Mouse (Mus musculus): ENCODE measurements around the gene Abcb9. TPM values are rescaled to one million over a fixed set of nuclear protein-coding genes. Genes with fewer than 3 reads are reported as not detected.

The Abcb9 gene
- polyA plus RNA-seq, 1 experiment, result 0.90 TPM

GRCm38 (mm10) chr5:124016291-124016821, 79.2 kb downstream of the Abcb9 start:
- H3K36me3 ChIP-seq (ENCODE audit: control insufficient read depth, insufficient read depth), result no peaks in the 10 kb centered on the region
- TF ChIP-seq E2F4 (IDR thresholded peaks at IDR 0.05; ENCODE audit: insufficient read depth) (no peak), TCF3 (IDR thresholded peaks at IDR 0.05; ENCODE audit: insufficient read length, low read depth) (no peak), REST (IDR thresholded peaks at IDR 0.05; ENCODE audit: insufficient read depth, insufficient read length) (no peak), CEBPB (IDR thresholded peaks at IDR 0.05; ENCODE audit: insufficient read depth, poor library complexity, severe bottlenecking) (no peak), SRF (IDR thresholded peaks at IDR 0.05; ENCODE audit: control insufficient read depth, insufficient read length, low read depth) (no peak), MYOD1 (IDR thresholded peaks at IDR 0.05; ENCODE audit: control insufficient read depth in 1 of 3, insufficient read length in 2 of 3, low read depth in 2 of 3) (no peak), POLR2AphosphoS2 (IDR thresholded peaks at IDR 0.05; ENCODE audit: insufficient read length, low read depth) (no peak), TCF12 (IDR thresholded peaks at IDR 0.05; ENCODE audit: insufficient read depth, poor library complexity, severe bottlenecking) (no peak), USF1 (IDR thresholded peaks at IDR 0.05; ENCODE audit: low read depth) (no peak), MYOG (IDR thresholded peaks at IDR 0.05; ENCODE audit: control insufficient read depth in 1 of 3, insufficient read depth in 1 of 3, insufficient read length in 2 of 3, low read depth in 2 of 3) (no peak), POLR2A (IDR thresholded peaks at IDR 0.05; ENCODE audit: insufficient read length, low read depth) (no peak), MAX (IDR thresholded peaks at IDR 0.05; ENCODE audit: low read depth) (no peak)
- no peak overlapping the region for H3K4me2 ChIP-seq (ENCODE audit: low read depth)
- peaks cover 91% of the 10 kb centered on the region for H3K79me2 ChIP-seq (ENCODE audit: control insufficient read depth, insufficient read depth)
- no peak overlapping the region for H3ac ChIP-seq (ENCODE audit: control insufficient read depth, insufficient read length)
- H3K4me3 ChIP-seq, result no peak overlapping the region
- no peaks in the 10 kb centered on the region for H3K27me3 ChIP-seq (ENCODE audit: control insufficient read depth, insufficient read depth, insufficient read length)

DNA sequence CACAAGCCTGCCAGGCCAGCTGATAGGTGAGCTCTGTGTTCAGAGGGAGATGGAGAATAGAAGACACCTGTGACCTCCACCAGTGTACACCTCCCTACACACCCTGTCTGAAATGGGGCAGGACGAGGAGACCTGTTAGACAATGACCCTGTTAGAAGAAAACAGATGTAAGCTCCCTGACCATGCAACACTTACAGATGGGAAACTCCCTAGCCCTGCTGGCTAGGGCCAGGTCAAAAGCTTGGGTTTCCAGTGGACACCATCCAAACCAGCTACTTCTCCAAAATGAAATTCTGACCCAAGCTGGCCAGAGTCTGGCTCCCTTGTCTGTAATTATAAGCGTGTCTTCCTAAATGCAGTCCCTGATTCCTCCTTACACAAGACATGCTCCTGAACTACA, 79.9 kb downstream of the Abcb9 start:
- Histone ChIP-seq H3K79me2 (ENCODE audit: control insufficient read depth, insufficient read depth) (peaks cover 84% of the 10 kb centered on the region), H3K27me3 (ENCODE audit: control insufficient read depth, insufficient read depth, insufficient read length) (no peaks in the 10 kb centered on the region), H3ac (ENCODE audit: control insufficient read depth, insufficient read length) (no peak overlapping the region), H3K36me3 (ENCODE audit: control insufficient read depth, insufficient read depth) (no peaks in the 10 kb centered on the region), H3K4me2 (ENCODE audit: low read depth) (no peak overlapping the region), H3K4me3 (no peak overlapping the region)
- TF ChIP-seq MAX (IDR thresholded peaks at IDR 0.05; ENCODE audit: low read depth) (no peak), TCF3 (IDR thresholded peaks at IDR 0.05; ENCODE audit: insufficient read length, low read depth) (no peak), REST (IDR thresholded peaks at IDR 0.05; ENCODE audit: insufficient read depth, insufficient read length) (no peak)

GRCm38 (mm10) chr5:124014791-124015251, 80.8 kb downstream of the Abcb9 start:
- Histone ChIP-seq H3K4me2 (ENCODE audit: low read depth) (no peak overlapping the region), H3K4me3 (no peak overlapping the region), H3K79me2 (ENCODE audit: control insufficient read depth, insufficient read depth) (peaks cover 75% of the 10 kb centered on the region)

GRCm38 (mm10) chr5:124014180-124014579, 81.4 kb downstream of the Abcb9 start:
- peaks cover 69% of the 10 kb centered on the region for H3K79me2 ChIP-seq (ENCODE audit: control insufficient read depth, insufficient read depth)
- peaks cover 10% of the 10 kb centered on the region for H3K36me3 ChIP-seq (ENCODE audit: control insufficient read depth, insufficient read depth)
- TF ChIP-seq POLR2A (IDR thresholded peaks at IDR 0.05; ENCODE audit: insufficient read length, low read depth), result no peak
- TF ChIP-seq MAX (IDR thresholded peaks at IDR 0.05; ENCODE audit: low read depth), result no peak
- no peak for TF ChIP-seq E2F4 (IDR thresholded peaks at IDR 0.05; ENCODE audit: insufficient read depth)
- no peak for TF ChIP-seq TCF12 (IDR thresholded peaks at IDR 0.05; ENCODE audit: insufficient read depth, poor library complexity, severe bottlenecking)
- TF ChIP-seq TCF3 (IDR thresholded peaks at IDR 0.05; ENCODE audit: insufficient read length, low read depth), result no peak
- TF ChIP-seq POLR2AphosphoS2 (IDR thresholded peaks at IDR 0.05; ENCODE audit: insufficient read length, low read depth), result no peak
- no peak for TF ChIP-seq REST (IDR thresholded peaks at IDR 0.05; ENCODE audit: insufficient read depth, insufficient read length)
- TF ChIP-seq CEBPB (IDR thresholded peaks at IDR 0.05; ENCODE audit: insufficient read depth, poor library complexity, severe bottlenecking), result no peak
- TF ChIP-seq USF1 (IDR thresholded peaks at IDR 0.05; ENCODE audit: low read depth), result no peak
- no peak for TF ChIP-seq MYOG (IDR thresholded peaks at IDR 0.05; ENCODE audit: control insufficient read depth in 1 of 3, insufficient read depth in 1 of 3, insufficient read length in 2 of 3, low read depth in 2 of 3)
- TF ChIP-seq SRF (IDR thresholded peaks at IDR 0.05; ENCODE audit: control insufficient read depth, insufficient read length, low read depth), result no peak
- H3K27me3 ChIP-seq (ENCODE audit: control insufficient read depth, insufficient read depth, insufficient read length), result no peaks in the 10 kb centered on the region
- no peak overlapping the region for H3ac ChIP-seq (ENCODE audit: control insufficient read depth, insufficient read length)
- H3K4me3 ChIP-seq, result no peak overlapping the region
- H3K4me2 ChIP-seq (ENCODE audit: low read depth), result no peak overlapping the region

More at GRCm38 (mm10) chr5:124014791-124015251, 80.8 kb downstream of the Abcb9 start:
- Histone ChIP-seq H3ac (ENCODE audit: control insufficient read depth, insufficient read length) (no peak overlapping the region), H3K36me3 (ENCODE audit: control insufficient read depth, insufficient read depth) (peaks cover 7% of the 10 kb centered on the region), H3K27me3 (ENCODE audit: control insufficient read depth, insufficient read depth, insufficient read length) (no peaks in the 10 kb centered on the region)
- TF ChIP-seq SRF (IDR thresholded peaks at IDR 0.05; ENCODE audit: control insufficient read depth, insufficient read length, low read depth) (no peak), MYOD1 (IDR thresholded peaks at IDR 0.05; ENCODE audit: control insufficient read depth in 1 of 3, insufficient read length in 2 of 3, low read depth in 2 of 3) (no peak)

GRCm38 (mm10) chr5:124013747-124014146, 81.9 kb downstream of the Abcb9 start:
- Histone ChIP-seq H3K4me2 (ENCODE audit: low read depth) (no peak overlapping the region), H3K27me3 (ENCODE audit: control insufficient read depth, insufficient read depth, insufficient read length) (no peaks in the 10 kb centered on the region), H3ac (ENCODE audit: control insufficient read depth, insufficient read length) (no peak overlapping the region), H3K79me2 (ENCODE audit: control insufficient read depth, insufficient read depth) (peaks cover 65% of the 10 kb centered on the region), H3K36me3 (ENCODE audit: control insufficient read depth, insufficient read depth) (peaks cover 10% of the 10 kb centered on the region), H3K4me3 (no peak overlapping the region)
- TF ChIP-seq CEBPB (IDR thresholded peaks at IDR 0.05; ENCODE audit: insufficient read depth, poor library complexity, severe bottlenecking), result no peak
- TF ChIP-seq REST (IDR thresholded peaks at IDR 0.05; ENCODE audit: insufficient read depth, insufficient read length), result no peak
- TF ChIP-seq MYOG (IDR thresholded peaks at IDR 0.05; ENCODE audit: control insufficient read depth in 1 of 3, insufficient read depth in 1 of 3, insufficient read length in 2 of 3, low read depth in 2 of 3), result no peak
- TF ChIP-seq USF1 (IDR thresholded peaks at IDR 0.05; ENCODE audit: low read depth), result no peak
- TF ChIP-seq POLR2A (IDR thresholded peaks at IDR 0.05; ENCODE audit: insufficient read length, low read depth), result no peak
